Mouse (Mus musculus) hindbrain, embryonic 16.5 days (tissue): ENCODE results near the gene Kctd17. TPM values are rescaled to one million over a fixed set of nuclear protein-coding genes. Genes with fewer than 3 reads are reported as not detected.

Experiments used
- ATAC-seq: fragments of 200-750 bp; cut with Nextera tagmentation; 2 replicates; pipeline ENCODE4 v1.8.0; 2017; ENCODE audit warnings: moderate TSS enrichment, moderate library complexity
- H3K27ac ChIP-seq: fragments of 300-500 bp; sonication (generic); 2 replicates; pipeline ENCODE4 v1.5.1; 2014; ENCODE audit warnings: low read depth, mild to moderate bottlenecking, control low read depth, low read length, moderate library complexity
- H3K27me3 ChIP-seq: fragments of 300-500 bp; sonication (generic); replicated peaks from 2 replicates; pipeline ENCODE4 v1.6.1; 2014; ENCODE audit warnings: low read length; ENCODE audit not compliant: control insufficient read depth, insufficient read depth
- H3K36me3 ChIP-seq: fragments of 300-500 bp; sonication (generic); 2 replicates; pipeline ENCODE4 v1.6.1; 2014; ENCODE audit warnings: mild to moderate bottlenecking, low read length, moderate library complexity, mixed read lengths; ENCODE audit not compliant: control insufficient read depth, insufficient read depth
- H3K4me1 ChIP-seq: fragments of 300-500 bp; sonication (generic); 2 replicates; pipeline ENCODE4 v1.6.1; 2014; ENCODE audit warnings: low read depth, low read length; ENCODE audit not compliant: control insufficient read depth, insufficient read depth
- H3K4me2 ChIP-seq: fragments of 300-500 bp; sonication (generic); 2 replicates; pipeline ENCODE4 v1.6.1; 2014; ENCODE audit warnings: mild to moderate bottlenecking, low read length, control low read depth, moderate library complexity
- H3K4me3 ChIP-seq: fragments of 300-500 bp; sonication (generic); 2 replicates; pipeline ENCODE4 v1.5.1; 2014; ENCODE audit warnings: mild to moderate bottlenecking, low read length, control low read depth, moderate library complexity
- H3K9ac ChIP-seq: fragments of 300-500 bp; sonication (generic); 2 replicates; pipeline ENCODE4 v1.6.1; 2014; ENCODE audit warnings: low read depth, mild to moderate bottlenecking, control low read depth, low read length, moderate library complexity
- H3K9me3 ChIP-seq: fragments of 300-500 bp; sonication (generic); 2 replicates; pipeline ENCODE4 v1.6.1; 2014; ENCODE audit warnings: mild to moderate bottlenecking, low read length, moderate library complexity; ENCODE audit not compliant: control insufficient read depth
- WGBS: fragments of 180-500 bp; shearing (Covaris S2); extraction: QIAGEN DNeasy Blood & Tissue Kit; methylation state at CpG from one replicate; pipeline ENCODE4 v1.1.7; 2014; 5-methylcytosine and 5-hydroxymethylcytosine counted together
- polyA plus RNA-seq: library from polyadenylated mRNA; unstranded; fragments of >200 nt; fragmentation: Nextera tagmentation; extraction: Ambion mirVana; gene quantifications from 2 replicates; pipeline ENCODE4 v1.2.1, GENCODE M21; 2015

Gene Kctd17
- polyA plus RNA-seq, 1 experiment from 2014 or later, result 172 TPM

DNA sequence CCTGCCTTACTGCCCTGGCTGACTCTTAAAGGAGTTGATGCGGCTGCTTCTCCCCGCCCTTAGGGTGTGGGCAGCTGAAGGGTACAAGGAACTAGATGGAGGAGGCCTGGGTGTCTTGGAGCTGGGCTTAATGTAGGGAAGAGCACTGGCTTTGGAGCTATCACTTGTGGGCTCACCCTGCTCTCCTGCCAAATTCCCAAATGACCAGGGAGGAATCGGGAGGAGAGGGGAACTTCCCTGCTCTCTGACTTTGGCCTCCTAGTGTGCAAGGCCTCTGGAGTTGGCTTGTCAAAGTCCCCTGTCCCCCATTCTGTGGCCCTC lies 735 bp downstream of the Kctd17 start:
- Histone ChIP-seq H3K27ac (peak overlapping the region; percentile 70), H3K9ac (peak overlapping the region; percentile 89), H3K9me3 (no peaks in the 10 kb centered on the region), H3K4me1 (peaks cover 13% of the 10 kb centered on the region), H3K36me3 (peaks cover 11% of the 10 kb centered on the region), H3K4me2 (peak overlapping the region; percentile 79), H3K27me3 (no peaks in the 10 kb centered on the region), H3K4me3 (peak overlapping the region; percentile 81)
- 0% methylated on average over 3 of the region's 3 CpGs for WGBS
- ATAC-seq, result no peak; the same call in 1 of the 2 replicates

DNA sequence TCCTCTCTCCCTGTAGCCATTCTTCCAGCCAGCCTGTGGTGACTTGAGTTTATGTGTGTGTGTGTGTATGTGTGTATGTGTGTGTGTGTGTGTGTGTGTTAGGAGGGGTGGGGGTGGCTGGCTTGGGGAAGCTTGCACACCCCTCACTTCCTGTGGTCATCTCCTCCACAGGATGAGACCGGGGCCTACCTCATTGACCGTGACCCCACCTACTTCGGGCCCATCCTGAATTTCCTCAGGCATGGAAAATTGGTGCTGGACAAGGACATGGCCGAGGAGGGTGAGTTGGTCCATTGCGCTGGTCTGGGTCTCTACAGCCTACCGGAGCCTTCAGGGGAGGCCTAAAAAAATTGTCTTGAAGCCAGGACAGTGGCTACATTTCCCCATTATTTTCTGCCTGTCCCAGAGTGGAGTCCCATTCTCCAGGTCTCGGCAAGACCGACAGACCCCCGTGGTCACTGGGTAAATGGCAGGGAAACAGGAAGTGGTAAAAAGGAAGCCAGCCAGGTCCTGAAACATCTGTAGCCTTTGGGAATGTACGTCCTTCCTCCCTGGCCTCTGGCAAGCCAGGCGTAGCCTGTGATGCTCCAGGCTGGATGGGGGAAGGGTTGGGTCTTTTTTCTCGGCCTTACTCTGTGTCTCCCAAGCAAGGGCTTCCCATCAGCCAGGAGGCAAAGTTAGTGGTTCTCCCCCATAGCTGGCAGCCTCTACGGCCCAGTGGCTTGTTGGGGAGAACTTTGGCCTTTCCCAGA lies 1.7 kb downstream of the Kctd17 start:
- H3K4me2 ChIP-seq, result peak overlapping the region; percentile 79
- H3K9me3 ChIP-seq, result no peaks in the 10 kb centered on the region
- H3K4me1 ChIP-seq, result peaks cover 13% of the 10 kb centered on the region
- H3K27ac ChIP-seq, result no peak overlapping the region; the same call in 1 of the 2 replicates
- peak overlapping the region; percentile 89 for H3K9ac ChIP-seq
- peaks cover 14% of the 10 kb centered on the region for H3K36me3 ChIP-seq
- no peaks in the 10 kb centered on the region for H3K27me3 ChIP-seq
- 79% methylated on average over 13 of the region's 13 CpGs for WGBS
- peak overlapping the region; percentile 81 for H3K4me3 ChIP-seq
- ATAC-seq, result no peak

DNA sequence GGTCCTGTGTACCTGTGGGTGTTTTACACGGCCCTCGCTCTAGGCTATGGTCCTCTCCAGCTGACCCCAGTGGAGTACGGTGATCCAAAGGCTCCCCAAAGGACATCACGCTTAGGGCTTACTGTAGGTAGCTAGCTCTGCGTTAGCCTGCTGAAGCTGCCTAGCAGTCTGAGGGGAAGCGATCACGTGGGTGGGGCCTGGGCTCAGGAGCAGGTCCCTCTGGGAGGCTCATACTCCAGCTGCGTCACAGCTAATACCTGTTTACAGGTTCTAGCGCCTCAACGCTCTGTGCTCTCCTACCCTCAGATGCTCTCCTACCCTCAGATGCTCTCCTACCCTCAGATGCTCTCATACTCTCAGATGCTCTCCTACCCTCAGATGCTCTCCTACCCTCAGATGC lies 2.5 kb downstream of the Kctd17 start:
- no peak overlapping the region for H3K27ac ChIP-seq
- H3K36me3 ChIP-seq, result peaks cover 19% of the 10 kb centered on the region
- no peaks in the 10 kb centered on the region for H3K9me3 ChIP-seq
- H3K27me3 ChIP-seq, result no peaks in the 10 kb centered on the region
- H3K4me1 ChIP-seq, result peaks cover 15% of the 10 kb centered on the region
- no peak overlapping the region for H3K9ac ChIP-seq
- WGBS, result 90% methylated on average over 10 of the region's 10 CpGs
- ATAC-seq, result no peak
- H3K4me3 ChIP-seq, result no peak overlapping the region
- no peak overlapping the region for H3K4me2 ChIP-seq

DNA sequence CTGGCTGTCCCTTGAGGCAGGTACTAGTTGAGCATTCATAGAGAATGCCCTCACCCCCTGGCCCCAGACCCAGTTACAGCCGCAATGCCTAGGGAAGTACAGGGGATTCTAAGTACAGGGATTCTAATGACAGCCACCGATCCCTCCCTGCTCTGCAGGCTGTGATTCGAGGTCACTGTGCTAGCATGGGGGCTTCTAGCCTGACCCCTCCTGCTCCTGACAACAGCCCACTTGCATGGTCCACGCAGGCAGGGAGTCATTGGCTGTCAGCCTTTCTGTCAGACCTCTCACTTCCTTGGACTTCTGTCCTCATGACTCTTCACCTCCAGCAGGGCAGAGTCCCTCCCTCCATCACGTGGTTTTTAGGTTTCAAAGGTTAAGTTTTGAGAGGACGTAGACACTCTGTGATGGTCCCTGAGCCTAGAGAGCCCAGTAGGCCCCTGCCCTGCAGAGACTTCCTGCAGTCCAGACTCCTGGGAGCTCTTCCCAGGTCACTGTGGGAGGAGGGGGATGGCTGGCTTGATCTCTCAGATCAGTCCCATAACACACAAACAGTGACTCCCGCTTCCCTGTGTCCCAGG lies 3.3 kb downstream of the Kctd17 start:
- 85% methylated on average over 7 of the region's 7 CpGs for WGBS
- H3K9ac ChIP-seq, result no peak overlapping the region
- no peaks in the 10 kb centered on the region for H3K9me3 ChIP-seq
- ATAC-seq, result no peak
- peaks cover 21% of the 10 kb centered on the region for H3K36me3 ChIP-seq
- no peak overlapping the region for H3K4me2 ChIP-seq
- no peak overlapping the region for H3K4me3 ChIP-seq
- peaks cover 22% of the 10 kb centered on the region for H3K4me1 ChIP-seq
- H3K27ac ChIP-seq, result no peak overlapping the region
- H3K27me3 ChIP-seq, result no peaks in the 10 kb centered on the region; the same call in 1 of the 2 replicates

DNA sequence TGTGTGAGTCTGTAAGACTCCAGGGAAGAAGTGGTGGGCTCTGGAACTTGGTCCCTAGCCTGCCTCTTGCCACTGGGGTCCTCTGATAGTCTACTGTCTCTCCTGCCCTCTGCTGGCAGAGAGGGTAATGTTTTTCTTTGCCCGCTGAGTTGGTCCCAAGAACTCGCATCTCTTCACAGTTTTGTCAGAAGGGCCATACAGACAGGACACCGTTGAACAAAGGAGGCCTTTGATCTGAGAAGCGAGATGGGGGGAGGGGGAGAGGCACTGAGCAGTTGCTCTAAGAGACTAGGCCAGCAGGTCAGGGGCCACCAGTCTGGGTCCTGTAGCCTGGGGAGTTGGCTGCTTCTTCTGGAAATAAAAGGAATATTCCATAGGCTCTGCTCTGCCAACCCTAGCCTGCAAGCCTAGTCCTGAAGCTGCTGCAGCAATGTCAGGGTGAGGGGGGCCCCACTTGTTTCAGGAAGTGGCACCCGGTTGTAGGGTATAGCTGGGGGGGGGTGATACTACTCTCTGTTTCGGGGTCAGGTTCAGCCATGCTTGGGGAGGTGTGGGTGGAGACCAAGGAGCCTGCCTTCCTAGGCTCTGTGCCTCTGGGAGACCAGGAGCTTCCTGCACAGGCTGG lies 6.6 kb downstream of the Kctd17 start:
- H3K36me3 ChIP-seq, result peaks cover 21% of the 10 kb centered on the region
- no peak overlapping the region for H3K4me2 ChIP-seq
- WGBS, result 25% methylated on average over 6 of the region's 6 CpGs
- no peak overlapping the region for H3K27ac ChIP-seq
- no peak overlapping the region for H3K9ac ChIP-seq
- ATAC-seq, result no peak
- no peak overlapping the region for H3K4me3 ChIP-seq
- H3K4me1 ChIP-seq, result peaks cover 20% of the 10 kb centered on the region
- H3K27me3 ChIP-seq, result no peaks in the 10 kb centered on the region; the same call in 1 of the 2 replicates
- H3K9me3 ChIP-seq, result no peaks in the 10 kb centered on the region

DNA sequence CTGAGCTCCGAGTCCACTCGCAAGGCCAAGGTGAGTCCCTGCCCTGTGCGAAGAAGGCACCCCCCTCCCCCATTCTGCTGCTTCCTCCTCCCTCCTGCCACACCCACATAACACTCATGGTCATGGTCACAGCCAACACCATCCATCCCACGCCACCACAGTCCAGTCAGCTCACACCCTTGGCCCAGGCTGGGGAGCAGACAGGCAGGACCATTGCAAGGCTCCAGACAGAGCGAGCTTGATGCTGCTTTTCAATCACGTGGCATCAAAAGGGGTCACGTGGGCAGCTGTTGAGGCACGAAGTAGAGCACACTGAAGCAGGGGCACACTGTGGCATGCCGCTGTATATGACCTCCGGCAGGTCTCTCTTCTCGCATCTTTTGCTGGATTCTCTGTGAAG lies 7.3 kb downstream of the Kctd17 start:
- Histone ChIP-seq H3K36me3 (peaks cover 21% of the 10 kb centered on the region), H3K4me1 (peaks cover 16% of the 10 kb centered on the region), H3K27ac (no peak overlapping the region), H3K4me3 (no peak overlapping the region), H3K9ac (no peak overlapping the region), H3K4me2 (no peak overlapping the region), H3K9me3 (no peaks in the 10 kb centered on the region), H3K27me3 (no peaks in the 10 kb centered on the region; the same call in 1 of the 2 replicates)
- no peak for ATAC-seq
- WGBS, result 74% methylated on average over 11 of the region's 11 CpGs

DNA sequence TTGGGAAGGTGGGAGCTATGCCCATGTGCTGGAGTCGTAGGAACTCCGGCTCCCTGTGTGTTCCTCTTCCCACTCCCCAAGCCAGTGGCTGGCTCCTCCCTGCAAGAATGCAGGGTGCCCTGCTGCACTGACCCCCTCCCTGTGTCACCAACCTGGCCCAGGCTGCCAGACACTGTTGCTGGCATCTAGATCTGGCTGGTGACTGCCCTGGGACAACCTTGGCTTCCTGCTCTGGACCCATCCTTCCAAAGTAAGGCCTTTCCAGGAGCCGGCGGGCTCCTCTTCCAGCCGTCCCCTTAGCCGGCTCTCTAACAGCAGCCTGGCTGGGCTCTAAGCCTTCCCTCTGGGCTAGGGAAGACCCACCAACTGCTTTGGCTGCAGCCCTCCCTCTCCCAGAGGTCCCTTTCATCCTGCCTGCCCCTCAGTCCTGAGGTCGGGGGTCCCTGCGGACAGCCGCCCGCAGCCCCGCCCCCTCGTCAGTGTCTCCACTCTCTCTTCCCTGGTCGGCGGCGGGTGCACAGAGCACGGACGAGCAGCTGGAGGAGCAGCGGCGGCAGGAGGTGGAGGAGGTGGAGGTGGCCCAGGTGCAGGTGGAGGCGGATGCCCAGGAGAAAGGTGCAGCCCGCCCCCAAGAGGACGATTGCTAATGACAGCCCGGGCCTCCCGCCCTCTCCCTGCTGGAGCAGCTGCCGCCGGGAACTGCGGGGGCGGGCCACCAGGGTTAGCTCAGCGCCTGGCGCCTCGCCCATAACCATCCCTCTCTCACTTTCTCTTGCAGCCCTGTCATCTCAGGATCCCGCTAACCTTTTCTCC lies 8.2 kb downstream of the Kctd17 start:
- peak overlapping the region; percentile 52 for H3K4me2 ChIP-seq
- peak; percentile 34 for ATAC-seq
- peaks cover 16% of the 10 kb centered on the region for H3K4me1 ChIP-seq
- H3K27ac ChIP-seq, result peak overlapping the region; percentile 68
- peak overlapping the region; percentile 9; the same call in 1 of the 2 replicates for H3K4me3 ChIP-seq
- peaks cover 21% of the 10 kb centered on the region for H3K36me3 ChIP-seq
- 13% methylated on average over 25 of the region's 32 CpGs for WGBS
- no peaks in the 10 kb centered on the region; the same call in 1 of the 2 replicates for H3K27me3 ChIP-seq
- H3K9me3 ChIP-seq, result no peaks in the 10 kb centered on the region
- peak overlapping the region; percentile 61 for H3K9ac ChIP-seq

DNA sequence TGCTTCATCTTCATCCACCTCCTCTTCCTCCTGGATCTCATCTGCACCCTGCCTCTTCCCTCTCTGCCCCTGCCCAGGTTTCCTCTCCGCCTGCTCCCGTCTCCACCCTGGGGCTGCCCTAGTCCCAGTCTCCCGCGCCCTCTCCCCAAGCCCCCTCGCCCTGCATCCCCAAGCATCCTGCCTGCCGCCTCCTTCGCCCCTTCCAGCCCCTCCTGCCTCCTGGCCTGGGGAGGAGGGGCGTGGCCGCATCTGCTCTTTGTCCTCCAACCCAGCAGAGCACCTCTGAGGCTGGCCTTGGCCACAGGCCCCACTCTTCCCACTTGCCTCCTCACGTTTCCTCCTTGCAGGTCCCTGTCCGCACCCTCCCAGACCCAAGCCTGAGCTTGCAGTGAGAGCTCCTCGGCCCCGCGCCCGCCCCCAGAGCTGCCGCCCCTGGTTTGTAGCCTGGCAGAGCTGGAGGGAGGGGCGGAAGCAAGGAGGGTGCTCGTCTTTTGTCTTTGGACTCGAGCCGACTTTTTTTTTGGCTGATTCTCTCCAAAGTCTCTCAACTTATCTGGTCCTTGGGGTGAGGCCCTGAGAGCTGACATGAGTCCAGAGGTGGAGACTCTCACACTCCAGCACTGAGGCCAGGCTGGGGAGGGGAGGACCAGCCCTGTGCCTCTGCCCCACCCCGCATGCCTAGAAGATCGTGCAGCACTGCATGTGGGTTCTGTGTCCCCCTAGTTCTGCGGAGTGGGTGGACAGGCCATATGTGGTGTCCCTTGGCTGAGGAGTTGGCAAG lies 9.1 kb downstream of the Kctd17 start:
- Histone ChIP-seq H3K4me2 (peak overlapping the region; percentile 52), H3K27me3 (no peaks in the 10 kb centered on the region; the same call in 1 of the 2 replicates), H3K27ac (peak overlapping the region; percentile 59; the same call in 1 of the 2 replicates), H3K9me3 (no peaks in the 10 kb centered on the region), H3K9ac (peak overlapping the region; percentile 46), H3K36me3 (peaks cover 20% of the 10 kb centered on the region), H3K4me3 (peak overlapping the region; percentile 9; the same call in 1 of the 2 replicates), H3K4me1 (peaks cover 16% of the 10 kb centered on the region)
- no peak for ATAC-seq
- 19% methylated on average over 23 of the region's 23 CpGs for WGBS
